Mouse (Mus musculus) granulocyte monocyte progenitor cell, adult 5-6 weeks (primary cell): ENCODE measurements at regions not wholly inside any gene's neighbourhood (a gene's known extent, or its start where the extent isn't known, plus 50 kb on each side); places are given as distances from the start of the nearest gene placed in this dataset.
A peak's percentile ranks its signal among the peaks of the same experiment; 100 is the strongest.

ENCODE experiments used
- ATAC-seq: replicated peaks from 2 replicates; pipeline ENCODE4 v1.8.0; 2016; ENCODE audit warnings: mild to moderate bottlenecking, moderate TSS enrichment, inconsistent platforms; ENCODE audit not compliant: poor library complexity, severe bottlenecking

DNA sequence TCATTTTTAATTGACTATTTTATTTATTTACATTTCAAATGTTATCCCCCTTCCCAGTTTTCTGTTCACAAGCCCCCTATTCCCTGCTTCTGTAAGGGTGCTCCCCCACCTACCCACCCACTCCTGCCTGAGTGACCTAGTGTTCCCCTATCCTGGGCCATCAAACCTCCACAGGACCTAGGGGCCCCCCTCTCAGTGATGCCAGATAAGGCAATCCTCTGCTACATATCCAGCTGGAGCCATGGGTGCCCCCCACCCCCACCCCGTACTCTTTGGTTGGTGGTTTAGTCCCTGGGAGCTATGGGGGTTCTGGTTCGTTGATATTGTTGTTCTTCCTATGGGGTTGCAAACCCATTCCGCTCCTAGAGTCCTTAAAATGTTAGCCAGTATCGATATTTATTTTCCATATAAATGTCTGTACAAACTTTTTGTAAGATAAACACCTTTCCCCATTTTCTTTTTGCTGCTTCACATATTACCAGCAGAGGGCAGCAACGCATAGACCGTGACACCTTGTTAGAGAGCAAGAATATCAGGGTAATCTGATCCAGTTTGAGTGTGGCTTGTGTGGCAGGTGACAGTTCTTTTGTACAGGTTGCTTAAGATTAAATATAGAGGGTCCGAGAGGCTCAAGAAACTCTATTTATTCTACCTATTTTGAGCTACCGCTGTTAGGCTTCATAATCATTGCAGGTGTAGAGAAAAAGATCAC lies 177.2 kb upstream of the Scn7a start:
- ATAC-seq: peak; percentile 42; the same call in 1 of the 2 replicates

DNA sequence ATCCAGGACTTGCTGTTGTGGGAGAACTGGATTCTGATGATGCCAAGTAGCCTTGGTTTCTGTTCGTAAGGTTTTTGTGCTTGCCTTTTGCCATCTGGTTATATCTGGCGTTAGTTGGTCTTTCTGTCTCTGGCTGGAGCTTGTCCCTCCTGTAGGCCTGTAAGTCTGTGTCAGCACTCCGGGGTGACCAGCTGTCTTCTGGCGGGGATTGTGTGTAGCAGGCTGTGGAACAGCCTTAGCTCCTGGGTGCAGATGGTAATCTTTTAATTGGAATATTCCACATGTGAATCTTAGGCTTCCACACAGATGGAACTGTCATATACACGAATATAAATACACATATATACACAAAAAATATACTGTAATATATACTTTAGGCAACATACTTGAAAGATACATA lies 156.5 kb upstream of the Scn7a start:
- ATAC-seq: no peak

DNA sequence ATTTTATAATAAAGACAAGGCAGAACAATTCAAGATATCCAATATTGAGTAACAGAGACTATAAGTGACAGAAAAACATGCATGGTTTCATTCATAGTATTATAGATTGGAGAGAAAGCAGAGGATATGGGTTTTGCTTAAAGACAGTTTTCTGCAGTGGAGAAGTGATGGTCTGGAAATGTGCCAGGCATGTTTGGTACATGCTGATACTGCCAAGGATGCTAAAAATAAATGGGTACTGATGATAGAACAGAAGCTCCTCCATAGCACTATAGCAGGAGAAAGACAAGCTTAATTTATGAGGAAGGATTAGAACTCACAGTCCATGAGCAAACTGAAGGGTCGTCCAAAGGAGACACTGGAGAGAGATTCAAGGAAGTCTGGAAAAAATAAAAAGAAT lies 113.3 kb upstream of the Scn7a start:
- ATAC-seq: no peak

DNA sequence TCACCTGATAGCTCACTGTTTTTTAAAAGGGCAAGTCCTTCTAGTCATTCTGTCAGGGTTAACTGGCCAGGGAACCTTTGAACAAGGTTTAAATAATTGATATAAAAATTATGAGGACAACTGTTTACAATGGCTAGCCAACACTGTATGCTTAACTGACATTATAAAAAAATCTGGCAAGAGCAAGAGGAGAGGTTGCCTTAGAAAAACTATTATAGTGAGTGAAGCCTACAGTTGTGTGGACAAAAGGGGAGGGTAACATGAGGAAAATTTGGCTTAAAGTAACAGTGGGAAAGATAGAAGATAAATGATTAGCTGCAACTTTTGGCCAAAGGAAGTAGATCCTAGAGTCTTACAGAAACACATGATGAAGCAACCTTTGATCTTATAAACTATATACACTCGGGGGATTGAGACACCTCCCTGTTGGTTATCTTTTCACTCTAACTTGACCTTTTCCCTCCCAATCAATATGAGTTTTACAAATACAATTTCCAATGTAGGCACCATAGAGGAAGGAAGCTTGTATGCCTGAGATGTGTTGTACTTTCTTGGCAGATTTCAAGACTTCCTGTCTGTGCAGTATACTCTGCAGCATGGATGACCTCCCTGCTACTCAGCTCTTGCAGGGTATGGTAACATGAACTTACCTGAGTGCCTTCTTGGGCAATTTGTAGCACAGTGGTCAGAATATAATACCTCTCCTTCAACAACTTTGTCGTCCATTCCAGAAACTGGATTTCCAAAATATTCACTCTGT lies 82.9 kb upstream of the Scn7a start:
- ATAC-seq: no peak
